Mouse (Mus musculus) kidney, postnatal 25 days (tissue): Measurements from ENCODE around the gene Gm49776.
"Not testable (repeated sequence)": the region's sequence is repeated elsewhere in the genome, so short reads cannot be mapped to it uniquely, and the experiment has no call there.

Experiments used
- DNase-seq, 2 experiments: peaks; one replicate each; pipeline ENCODE4 v3.0.0; 2021; ENCODE audit warnings: mixed read lengths in 2 of 2

Gm49776 gene

GRCm38 (mm10) chr16:18258221-18258620, at the start of gene Gm49776:
Gm49776 (minus strand) TSS chr16:18258321.
- DNase-seq = no peak

- not testable (repeated sequence) for DNase-seq
Measured at GRCm38 (mm10) chr16:18289614-18290013, 31.5 kb upstream of the Gm49776 start.

DNA sequence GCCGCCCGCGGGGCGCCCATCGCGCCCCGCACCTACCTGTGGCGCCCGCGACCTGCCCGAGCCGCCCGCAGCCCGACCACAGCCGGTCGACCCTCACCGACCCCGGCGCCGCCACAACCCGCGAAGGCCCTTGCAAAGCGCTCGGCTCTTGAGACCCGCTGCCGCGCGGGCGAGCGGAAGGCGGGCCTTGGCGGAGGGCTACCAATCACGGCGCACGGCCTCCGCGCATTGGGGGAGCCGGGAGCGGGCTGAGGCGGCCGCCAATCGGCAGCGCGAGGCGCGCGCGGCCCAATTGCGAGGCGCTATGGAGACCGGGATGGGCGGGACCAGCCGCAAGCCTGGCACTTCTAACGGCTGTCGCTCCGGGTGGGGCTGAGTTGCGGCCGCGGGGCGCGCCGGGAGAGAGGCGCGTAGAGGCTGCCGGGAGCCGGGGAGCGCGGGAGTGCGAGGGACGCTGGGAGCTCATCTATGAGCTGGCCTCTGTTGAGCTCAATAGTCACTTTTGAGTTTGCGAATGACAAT, 31.0 kb upstream of the Gm49776 start, which contains the start of gene Dgcr8:
TSS of gene Dgcr8 (minus strand) at position 180 of the 522 bp plus-strand sequence.
- DNase-seq = peak; percentile 97 to 99

DNA sequence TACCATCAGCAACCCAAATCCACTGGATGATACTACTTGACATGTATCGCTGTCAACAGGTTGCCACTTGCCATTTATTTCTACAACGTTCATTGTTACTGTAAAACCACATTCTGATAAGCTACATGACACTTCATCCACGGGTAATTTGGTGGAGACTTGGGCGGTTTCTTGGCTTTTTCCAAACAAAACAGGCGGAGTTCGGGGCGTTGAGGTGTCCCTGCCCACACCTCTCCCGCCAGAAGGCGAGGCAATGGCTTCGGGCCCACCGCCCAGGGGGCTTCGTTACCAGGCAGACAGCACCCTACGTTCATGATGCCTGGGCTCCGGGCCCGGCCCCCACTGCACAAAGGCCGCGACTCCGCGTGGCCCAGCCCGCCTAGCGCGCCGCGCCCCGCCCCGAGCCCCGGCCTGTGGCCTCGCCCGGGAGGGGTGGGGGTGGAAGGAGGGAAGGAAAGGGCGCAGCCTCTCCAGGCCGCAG, 30.5 kb upstream of the Gm49776 start:
- DNase-seq = peak in 1 of 2 experiments; percentile 74

DNA sequence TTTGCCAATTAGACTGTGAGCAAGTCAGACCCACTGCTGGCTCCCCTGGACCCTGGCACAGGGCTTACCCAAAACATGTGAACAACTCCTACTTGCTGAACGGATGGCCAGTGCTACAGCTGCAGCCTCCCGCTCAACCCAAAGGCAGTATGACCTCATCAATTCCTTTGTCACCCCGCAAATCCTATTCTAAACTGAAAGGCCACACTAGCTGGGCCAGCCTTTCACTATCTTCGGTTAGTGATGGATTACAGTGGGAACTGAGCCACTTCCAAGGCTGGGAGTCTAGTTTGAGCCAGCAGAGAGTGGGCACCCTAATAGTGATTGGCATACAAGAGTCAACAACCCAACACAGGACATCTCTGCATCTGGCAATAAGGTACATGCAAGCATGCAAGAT, 30.0 kb upstream of the Gm49776 start:
- DNase-seq = no peak

DNA sequence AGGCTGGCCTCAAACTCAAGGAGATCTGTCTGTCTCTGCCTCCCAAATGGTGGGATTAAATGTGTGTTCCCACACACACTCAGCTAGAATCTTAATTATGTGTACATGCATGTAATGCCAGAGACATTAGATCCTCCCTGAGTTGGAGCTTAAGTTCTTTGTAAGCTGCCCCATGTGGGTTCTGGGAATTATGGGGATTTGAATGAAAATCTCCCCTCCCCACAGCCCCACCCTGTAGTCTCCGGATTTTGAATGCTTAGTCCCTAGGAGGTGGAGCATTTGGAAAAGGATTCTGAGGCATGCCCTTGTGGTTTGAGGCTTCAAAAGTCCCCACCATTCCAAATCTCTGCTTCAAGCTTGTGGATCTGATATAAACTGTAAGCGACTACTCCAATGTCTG, 17.0 kb upstream of the Gm49776 start:
- DNase-seq = no peak

- DNase-seq = no peak
Measured at GRCm38 (mm10) chr16:18268182-18268581, 10.1 kb upstream of the Gm49776 start.

DNA sequence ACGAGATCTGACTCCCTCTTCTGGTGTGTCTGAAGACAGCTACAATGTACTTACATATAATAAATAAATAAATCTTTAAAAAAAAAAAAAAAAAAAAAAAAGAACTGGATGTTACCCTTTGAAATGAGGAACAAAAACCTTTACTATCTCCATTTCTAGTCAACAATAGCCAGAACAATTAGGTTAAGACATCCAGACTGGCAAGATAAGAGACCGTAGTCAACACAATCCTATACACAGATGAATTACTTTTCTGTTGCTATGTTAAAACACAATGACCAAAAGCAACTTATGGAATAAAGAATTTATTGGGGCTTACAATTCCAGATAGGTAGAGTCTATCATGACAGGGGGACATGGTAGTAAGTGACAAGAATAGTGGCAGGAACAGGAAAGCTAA, 6.9 kb upstream of the Gm49776 start:
- no peak for DNase-seq

DNA sequence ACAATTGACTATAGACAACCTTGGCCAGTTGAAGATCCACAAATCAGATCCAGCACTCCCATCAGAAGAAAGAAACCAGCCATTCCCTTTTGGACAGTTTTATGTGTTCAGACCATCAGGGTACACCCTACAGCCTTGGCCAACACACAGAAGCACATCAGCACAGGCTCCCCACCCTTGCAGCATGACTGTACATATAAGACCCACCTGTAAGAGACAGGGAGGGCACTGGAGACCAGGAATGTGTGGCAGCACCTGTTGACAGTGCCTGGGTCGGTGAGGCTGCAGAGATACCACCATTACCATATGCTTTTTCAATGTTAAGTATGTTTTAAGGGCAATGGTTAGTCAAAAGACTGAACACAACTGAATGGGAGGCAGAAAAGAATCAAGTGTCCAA, 4.3 kb downstream of the Gm49776 start:
- no peak for DNase-seq

GRCm38 (mm10) chr16:18252736-18253135, 5.4 kb downstream of the Gm49776 start:
- no peak for DNase-seq

- DNase-seq = no peak
Measured at GRCm38 (mm10) chr16:18250828-18251790, 7.0 kb downstream of the Gm49776 start.

DNA sequence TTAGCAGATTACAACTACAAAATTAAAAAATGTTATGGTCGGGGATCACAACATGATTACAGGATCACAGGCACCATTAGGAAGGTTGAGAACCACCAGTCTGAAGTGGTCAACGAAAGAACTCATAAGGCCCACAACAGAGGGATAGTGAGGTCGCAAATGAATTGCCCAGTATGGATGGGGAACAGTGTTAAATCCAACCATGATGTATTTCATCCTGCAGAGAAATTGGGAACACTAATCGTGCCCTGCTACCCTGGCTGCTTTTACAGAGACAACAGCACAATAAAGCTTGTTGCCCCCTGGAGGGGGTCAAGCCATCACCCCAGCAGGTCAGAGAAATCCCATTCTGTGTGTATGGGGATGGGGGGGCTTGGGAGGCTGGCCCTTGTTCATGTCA, 7.9 kb downstream of the Gm49776 start:
- no peak for DNase-seq

- peak; percentile 29 to 63 for DNase-seq
Measured at GRCm38 (mm10) chr16:18249364-18249967, 8.7 kb downstream of the Gm49776 start.

GRCm38 (mm10) chr16:18248433-18249363, 9.4 kb downstream of the Gm49776 start, which contains the start of the genes Trmt2a and Ranbp1:
Trmt2a (plus strand) TSS chr16:18248679.
Ranbp1 (minus strand) TSS chr16:18248732.
- DNase-seq = peak; percentile 99 to 100

GRCm38 (mm10) chr16:18247521-18248399, 10.4 kb downstream of the Gm49776 start:
- no peak for DNase-seq

- DNase-seq = peak in 1 of 2 experiments; percentile 25
Measured at GRCm38 (mm10) chr16:18241581-18241980, 16.5 kb downstream of the Gm49776 start.

DNA sequence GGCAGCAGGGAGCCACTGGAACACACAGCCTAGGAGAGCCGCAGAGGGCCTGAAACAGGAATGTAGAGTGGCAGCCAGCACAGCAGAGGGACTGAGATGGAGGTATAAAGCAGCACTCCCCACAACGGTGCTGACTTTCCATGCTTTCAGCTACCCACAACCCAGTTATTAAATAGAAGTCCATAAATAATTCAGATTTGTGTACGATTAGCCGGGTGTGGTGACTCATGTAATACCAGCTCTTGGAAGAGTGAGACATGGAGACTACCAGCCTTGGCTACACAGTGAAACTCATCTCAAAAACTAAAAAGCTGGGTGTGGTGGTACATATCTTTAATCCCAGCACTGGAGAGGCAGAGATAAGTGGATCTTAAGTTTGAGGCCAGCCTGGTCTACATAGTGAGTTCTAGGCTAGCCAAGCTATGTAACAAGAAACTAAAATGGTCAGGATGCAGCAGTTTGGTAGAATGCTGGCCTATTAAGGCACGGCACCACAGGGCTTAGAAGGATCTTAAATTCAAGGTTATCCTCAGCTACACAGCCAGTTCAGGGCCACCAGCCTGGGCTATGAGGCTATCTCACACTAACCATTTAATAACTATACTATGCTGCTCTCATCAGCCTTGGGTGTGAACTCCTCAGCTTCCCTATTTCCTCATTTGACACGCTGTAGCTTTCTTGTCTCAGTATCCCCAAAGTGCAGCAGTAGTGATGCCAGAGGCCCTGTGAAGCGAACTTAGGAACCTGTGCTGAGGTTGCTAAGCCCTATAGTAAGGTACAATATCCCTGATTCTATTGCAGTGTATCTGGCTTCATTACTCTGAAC, 21.2 kb downstream of the Gm49776 start:
- DNase-seq = no peak

DNA sequence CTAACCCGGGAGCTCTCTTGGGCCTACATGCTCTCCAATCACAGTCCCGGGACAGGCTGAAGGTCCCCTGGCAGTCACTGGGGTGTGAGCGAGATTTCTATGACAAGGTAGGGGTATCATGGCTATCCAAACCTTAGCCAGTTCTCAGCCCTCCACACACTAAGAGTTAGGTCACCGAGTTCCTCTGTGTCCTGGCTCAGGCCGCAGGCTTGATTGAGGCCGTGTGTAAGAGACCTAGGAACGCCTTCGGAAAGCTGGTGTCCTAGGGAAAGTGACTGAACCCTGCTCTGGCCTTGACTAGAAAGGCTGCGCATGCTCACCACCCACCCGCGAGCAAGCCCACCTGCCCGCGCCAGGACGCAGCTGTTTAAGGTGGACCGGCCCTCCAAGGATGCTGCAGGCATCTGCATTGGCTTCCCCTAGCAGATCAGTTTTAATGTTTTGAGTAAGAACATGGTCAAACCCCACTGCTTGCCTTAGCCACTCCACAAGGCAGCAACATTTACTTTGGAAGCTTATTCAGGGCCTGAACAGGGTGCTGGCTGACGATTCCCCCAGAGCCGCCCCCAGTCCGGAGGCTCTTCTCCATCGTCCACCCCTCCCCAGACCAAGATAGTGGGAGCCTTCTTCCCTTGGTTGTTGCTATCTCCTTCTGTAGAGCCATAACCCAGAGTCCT, 22.6 kb downstream of the Gm49776 start:
- peak; percentile 75 to 89 for DNase-seq

DNA sequence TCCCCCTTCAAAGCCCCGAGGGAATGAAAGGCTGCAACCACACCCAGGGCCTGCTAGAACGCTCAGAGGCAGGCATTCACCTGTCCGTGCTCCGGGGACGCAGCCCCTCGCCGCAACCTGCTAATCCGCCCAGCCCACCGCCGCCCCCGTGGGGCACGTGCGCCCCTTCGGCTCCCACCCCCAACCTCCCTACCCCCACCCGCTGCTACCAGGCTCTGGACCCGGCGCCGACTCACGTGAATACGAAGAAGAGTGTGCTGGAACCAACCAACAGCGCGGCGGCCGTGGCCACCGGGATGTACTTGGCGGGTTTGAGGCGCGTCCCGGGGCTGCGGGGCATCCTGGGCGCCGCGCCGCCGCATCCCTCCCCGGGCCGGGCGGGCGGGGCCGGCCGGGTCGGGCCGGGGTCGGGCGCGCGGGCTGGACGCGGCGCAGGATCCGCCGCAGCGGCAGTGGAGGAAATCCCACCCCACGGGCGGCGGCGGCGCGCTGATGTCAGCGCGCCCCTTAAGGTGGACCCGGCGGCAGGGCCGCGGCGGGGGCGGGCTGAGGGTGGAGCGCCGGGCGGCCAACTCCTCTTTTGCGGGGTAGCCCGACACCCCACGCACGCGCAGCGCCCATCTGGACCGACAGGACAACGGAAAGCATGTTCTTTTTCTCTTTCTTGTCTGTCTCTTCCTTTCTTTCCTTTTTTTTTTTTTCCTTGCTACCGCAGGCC, 23.3 kb downstream of the Gm49776 start, which contains the start of gene Zdhhc8:
TSS of gene Zdhhc8 (minus strand) at position 466 of the 718 bp plus-strand sequence.
- DNase-seq = peak; percentile 79 to 91
